Mouse (Mus musculus) forebrain, postnatal 0 days (tissue): ENCODE results near the gene Pdxk. TPM values are rescaled to one million over a fixed set of nuclear protein-coding genes. Genes with fewer than 3 reads are reported as not detected.

Source experiments
- ATAC-seq: fragments of 200-750 bp; cut with Nextera tagmentation; 2 replicates; pipeline ENCODE4 v1.8.0; 2017; ENCODE audit warnings: mild to moderate bottlenecking, moderate library complexity
- DNase-seq: peaks from one replicate; pipeline ENCODE4 v3.0.0-alpha.2; 2015
- H3K27ac ChIP-seq: fragments of 300-500 bp; sonication (generic); 2 replicates; pipeline ENCODE4 v1.5.1; 2014; ENCODE audit warnings: low read depth, mild to moderate bottlenecking, antibody characterized with exemption, low read length, moderate library complexity, mixed read lengths
- H3K27me3 ChIP-seq: fragments of 300-500 bp; sonication (generic); 2 replicates; pipeline ENCODE4 v1.6.1; 2014; ENCODE audit warnings: mild to moderate bottlenecking, low read length, mixed read lengths; ENCODE audit not compliant: insufficient read depth
- H3K36me3 ChIP-seq: fragments of 300-500 bp; sonication (generic); 2 replicates; pipeline ENCODE4 v1.6.1; 2014; ENCODE audit warnings: mild to moderate bottlenecking, moderate library complexity; ENCODE audit not compliant: insufficient read depth
- H3K4me1 ChIP-seq: fragments of 300-500 bp; sonication (generic); 2 replicates; pipeline ENCODE4 v1.6.1; 2014; ENCODE audit warnings: antibody characterized with exemption; ENCODE audit not compliant: insufficient read depth
- H3K4me2 ChIP-seq: fragments of 300-500 bp; sonication (generic); 2 replicates; pipeline ENCODE4 v1.6.1; 2014; ENCODE audit warnings: low read depth, mild to moderate bottlenecking, moderate library complexity
- H3K4me3 ChIP-seq: fragments of 300-500 bp; sonication (generic); 2 replicates; pipeline ENCODE4 v1.5.1; 2014; ENCODE audit warnings: low read depth, low read length, mixed read lengths
- H3K9ac ChIP-seq: fragments of 300-500 bp; sonication (generic); 2 replicates; pipeline ENCODE4 v1.6.1; 2014; ENCODE audit warnings: mild to moderate bottlenecking
- H3K9me3 ChIP-seq: fragments of 300-500 bp; sonication (generic); 2 replicates; pipeline ENCODE4 v1.6.1; 2016; ENCODE audit warnings: low read length
- CTCF ChIP-seq: sonication (generic); IDR thresholded peaks from 2 replicates; pipeline ENCODE4 v1.5.1; 2016; ENCODE audit warnings: antibody characterized with exemption, control low read depth, low read depth
- WGBS: fragments of 180-500 bp; shearing (Covaris S2); extraction: QIAGEN DNeasy Blood & Tissue Kit; methylation state at CpG from one replicate; pipeline ENCODE4 v1.1.7; 2014; 5-methylcytosine and 5-hydroxymethylcytosine counted together
- microRNA-seq, 2 experiments: library from miRNA; unstranded; fragments of <30 nt; microRNA quantifications; one replicate each; pipeline ENCODE4; 2016
- polyA plus RNA-seq: library from polyadenylated mRNA; unstranded; fragments of >200 nt; fragmentation: Nextera tagmentation; extraction: Ambion mirVana; gene quantifications from 2 replicates; pipeline ENCODE4 v1.2.1, GENCODE M21; 2015
- total RNA-seq: library from RNA; depleted of rRNA; stranded (reverse); fragments of >200 nt; gene quantifications from 2 replicates; pipeline ENCODE4 v1.2.3, GENCODE M21; 2014; rRNA removed

Gene Pdxk
- total and polyA plus RNA-seq, 2 experiments from 2014 or later = 30.7 to 43.6 TPM

DNA sequence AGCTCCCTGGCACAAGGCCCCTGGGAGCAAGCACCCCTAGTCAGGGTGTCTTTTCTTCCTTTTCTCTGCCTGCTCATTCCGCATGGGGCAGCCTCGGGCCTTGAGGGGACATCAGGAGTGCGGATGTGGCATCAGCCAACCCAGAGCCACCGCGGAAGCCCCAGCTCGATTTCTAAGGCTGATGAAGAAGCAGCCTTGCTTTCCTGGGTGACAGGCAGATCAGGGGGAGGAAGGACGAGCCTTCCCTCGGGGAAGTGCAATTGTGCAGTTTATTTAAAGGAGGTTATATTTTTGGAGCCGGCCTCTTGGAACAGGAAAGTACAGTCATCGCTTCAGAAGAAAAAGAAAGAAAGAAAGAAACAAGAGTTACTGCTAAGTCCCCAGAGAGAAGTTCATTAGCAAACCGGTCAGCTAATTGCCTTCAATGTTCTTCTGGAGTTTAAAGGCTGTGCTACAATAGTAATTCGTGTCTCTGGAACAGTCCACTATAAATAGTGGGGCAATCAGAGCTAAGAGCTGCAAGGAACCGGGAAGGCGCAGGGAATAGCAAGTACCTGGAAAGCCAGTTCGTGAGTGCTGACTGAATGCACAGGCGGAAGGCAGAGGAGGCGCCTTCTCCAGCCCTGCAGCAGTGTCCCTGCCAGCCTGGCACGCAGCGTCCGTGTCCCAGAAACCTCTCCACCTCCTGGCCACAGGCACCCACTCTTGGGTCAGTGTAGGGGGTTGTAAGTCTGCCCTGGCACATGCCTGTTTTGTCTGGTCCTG, 76.4 kb downstream of the Pdxk start:
- peak; percentile 71 for ATAC-seq
- no peaks in the 10 kb centered on the region; the same call in 1 of the 2 replicates for H3K27me3 ChIP-seq
- H3K27ac ChIP-seq = no peak overlapping the region
- no peaks in the 10 kb centered on the region for H3K9me3 ChIP-seq
- peak overlapping the region; percentile 19; the same call in 1 of the 2 replicates for H3K9ac ChIP-seq
- 0 out of 2 replicates have a peak, but pooled peaks cover 3% of the 10 kb centered on the region for H3K4me1 ChIP-seq
- WGBS = 40% methylated on average over 20 of the region's 20 CpGs
- no peak for TF ChIP-seq CTCF
- H3K36me3 ChIP-seq = no peaks in the 10 kb centered on the region
- no peak overlapping the region for H3K4me2 ChIP-seq
- no peak overlapping the region for H3K4me3 ChIP-seq
- DNase-seq = peak; percentile 16

Small RNA genes lying within 50 kb of the gene (microRNA-seq; reads per million reads assigned to microRNA genes)
- gene Mir6410 = 0 reads per million in 2 experiments
- gene Mir6907 = 1.2 to 1.5 reads per million in 2 experiments
- 0.49 to 0.77 reads per million in 2 experiments for gene Mir6908

Other genes starting within 250 kb of the Pdxk start
- 92.0 and 95.2 TPM in 2 replicates for gene Trappc10, start 220.3 kb downstream of the Pdxk start, total RNA-seq
- gene Trappc10, start 220.3 kb downstream of the Pdxk start, polyA plus RNA-seq = 28.9 and 31.6 TPM in 2 replicates
- 72.9 and 94.9 TPM in 2 replicates for gene Agpat3, start 112.5 kb downstream of the Pdxk start, total RNA-seq
- gene Agpat3, start 112.5 kb downstream of the Pdxk start, polyA plus RNA-seq = 72.4 and 101 TPM in 2 replicates
- gene Rrp1, start 51.9 kb downstream of the Pdxk start, total RNA-seq = 256 TPM in 2 replicates
- gene Rrp1, start 51.9 kb downstream of the Pdxk start, polyA plus RNA-seq = 401 and 455 TPM in 2 replicates
- gene Cstb, start 39.3 kb downstream of the Pdxk start, total RNA-seq = 55.2 and 59.0 TPM in 2 replicates
- 147 and 190 TPM in 2 replicates for gene Cstb, start 39.3 kb downstream of the Pdxk start, polyA plus RNA-seq
- gene Olfr1358, start 52.5 kb upstream of the Pdxk start, total RNA-seq = 0.71 TPM in 1 of 2 replicates, not detected in the other
- gene Olfr1358, start 52.5 kb upstream of the Pdxk start, polyA plus RNA-seq = not detected in 2 replicates
- gene Ilvbl, start 109.4 kb upstream of the Pdxk start, total RNA-seq = 37.0 and 57.4 TPM in 2 replicates
- 46.5 and 58.8 TPM in 2 replicates for gene Ilvbl, start 109.4 kb upstream of the Pdxk start, polyA plus RNA-seq
- gene Syde1, start 127.0 kb upstream of the Pdxk start, total RNA-seq = 5.5 and 9.0 TPM in 2 replicates
- 2.7 and 2.8 TPM in 2 replicates for gene Syde1, start 127.0 kb upstream of the Pdxk start, polyA plus RNA-seq
- not detected in 2 replicates for gene Olfr1357, start 153.1 kb upstream of the Pdxk start, total RNA-seq
- not detected in 2 replicates for gene Olfr1357, start 153.1 kb upstream of the Pdxk start, polyA plus RNA-seq